Mouse (Mus musculus) stomach, postnatal 0 days (tissue): ENCODE measurements around the gene Rufy3.

Experiments
- CTCF ChIP-seq: IDR thresholded peaks from 2 replicates; pipeline ENCODE4 v1.5.1; 2016; ENCODE audit warnings: antibody characterized with exemption, low read depth, mild to moderate bottlenecking, moderate library complexity
- EP300 ChIP-seq: optimal IDR thresholded peaks from 2 replicates; pipeline ENCODE3; 2016; ENCODE audit warnings: antibody characterized with exemption

DNA sequence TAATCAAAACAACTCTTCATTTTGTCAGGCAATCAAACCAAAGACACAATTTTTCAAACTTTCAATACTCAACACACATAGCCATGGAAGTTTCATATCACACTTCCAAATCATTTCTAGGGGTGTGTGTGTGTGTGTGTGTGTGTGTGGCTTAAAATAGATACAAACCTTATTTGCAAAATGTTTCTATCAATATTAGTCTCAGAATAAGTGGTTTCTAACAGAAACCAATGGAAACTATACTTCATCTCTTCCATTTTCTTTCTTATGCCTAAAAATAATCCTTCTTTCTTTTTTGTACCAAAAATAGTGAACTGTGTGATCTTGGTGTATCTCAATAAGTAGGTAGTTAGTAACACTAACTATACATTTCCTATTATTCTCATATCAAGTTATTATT is 24.0 kb upstream of the Rufy3 start:
- TF ChIP-seq CTCF (no peak), EP300 (no peak)
